Mouse (Mus musculus) kidney, adult 2 months (tissue): ENCODE measurements at regions not wholly inside any gene's neighbourhood (a gene's known extent, or its start where the extent isn't known, plus 50 kb on each side); places are given as distances from the start of the nearest gene placed in this dataset.

Experiments
- CTCF ChIP-seq: fragments of 200-500 bp; conservative IDR thresholded peaks from 2 replicates; pipeline ENCODE4 v1.5.1; 2011; ENCODE audit warnings: low read depth, mild to moderate bottlenecking, control low read depth, low read length, moderate library complexity, mixed read lengths; ENCODE audit not compliant: insufficient read depth, insufficient read length
- POLR2A ChIP-seq: fragments of 200-500 bp; IDR thresholded peaks from one replicate; pipeline ENCODE4 v1.6.1; 2011; ENCODE audit warnings: low read depth, low read length, control low read depth

GRCm38 (mm10) chr10:19099369-19100285, 84.2 kb upstream of the Tnfaip3 start:
- TF ChIP-seq CTCF (no peak), POLR2A (no peak)
